Mouse (Mus musculus): Measurements from ENCODE around the gene Hnrnpl.

The Hnrnpl gene

GRCm38 (mm10) chr7:28808221-28808941, at the start of gene Hnrnpl:
Gene Hnrnpl, plus strand, starts transcription at chr7:28808541.
- DNase-seq (ENCODE audit: low spot score), result no peak

GRCm38 (mm10) chr7:28758623-28759022, 49.7 kb upstream of the Hnrnpl start:
- DNase-seq (ENCODE audit: low spot score), result no peak

GRCm38 (mm10) chr7:28761907-28762306, 46.4 kb upstream of the Hnrnpl start:
- no peak for DNase-seq (ENCODE audit: low spot score)

GRCm38 (mm10) chr7:28765211-28765610, 43.1 kb upstream of the Hnrnpl start:
- no peak for DNase-seq (ENCODE audit: low spot score)

- DNase-seq (ENCODE audit: low spot score), result peak; percentile 99
Measured at GRCm38 (mm10) chr7:28766173-28766879, 42.0 kb upstream of the Hnrnpl start, which contains the start of gene Sirt2. Gene Sirt2, plus strand, starts transcription at chr7:28766735.

GRCm38 (mm10) chr7:28766910-28767309, 41.4 kb upstream of the Hnrnpl start:
- no peak for DNase-seq (ENCODE audit: low spot score)

- no peak for DNase-seq (ENCODE audit: low spot score)
Measured at GRCm38 (mm10) chr7:28767462-28767965, 40.8 kb upstream of the Hnrnpl start, which contains the start of gene Nfkbib. Gene Nfkbib, minus strand, starts transcription at chr7:28767512.

GRCm38 (mm10) chr7:28769414-28769958, 38.9 kb upstream of the Hnrnpl start:
- no peak for DNase-seq (ENCODE audit: low spot score)

GRCm38 (mm10) chr7:28770309-28770708, 38.0 kb upstream of the Hnrnpl start:
- no peak for DNase-seq (ENCODE audit: low spot score)

- no peak for DNase-seq (ENCODE audit: low spot score)
Measured at GRCm38 (mm10) chr7:28771867-28772266, 36.5 kb upstream of the Hnrnpl start.

- DNase-seq (ENCODE audit: low spot score), result no peak
Measured at GRCm38 (mm10) chr7:28773163-28773562, 35.2 kb upstream of the Hnrnpl start.

GRCm38 (mm10) chr7:28774164-28774563, 34.2 kb upstream of the Hnrnpl start:
- no peak for DNase-seq (ENCODE audit: low spot score)

- DNase-seq (ENCODE audit: low spot score), result no peak
Measured at GRCm38 (mm10) chr7:28775129-28775528, 33.2 kb upstream of the Hnrnpl start.

GRCm38 (mm10) chr7:28778825-28779224, 29.5 kb upstream of the Hnrnpl start:
- DNase-seq (ENCODE audit: low spot score), result no peak

- peak; percentile 76 for DNase-seq (ENCODE audit: low spot score)
Measured at GRCm38 (mm10) chr7:28780067-28780658, 28.2 kb upstream of the Hnrnpl start.

- DNase-seq (ENCODE audit: low spot score), result no peak
Measured at GRCm38 (mm10) chr7:28780857-28781256, 27.5 kb upstream of the Hnrnpl start.

GRCm38 (mm10) chr7:28781261-28781663, 27.1 kb upstream of the Hnrnpl start:
- no peak for DNase-seq (ENCODE audit: low spot score)

GRCm38 (mm10) chr7:28785161-28785560, 23.2 kb upstream of the Hnrnpl start:
- no peak for DNase-seq (ENCODE audit: low spot score)

GRCm38 (mm10) chr7:28787884-28788283, 20.5 kb upstream of the Hnrnpl start:
- no peak for DNase-seq (ENCODE audit: low spot score)

- no peak for DNase-seq (ENCODE audit: low spot score)
Measured at GRCm38 (mm10) chr7:28788307-28789195, 19.8 kb upstream of the Hnrnpl start, which contains the start of gene Rinl. Gene Rinl, plus strand, starts transcription at chr7:28788969.

GRCm38 (mm10) chr7:28789235-28789634, 19.1 kb upstream of the Hnrnpl start:
- DNase-seq (ENCODE audit: low spot score), result no peak

Measured in left cerebral cortex, adult 11 months (tissue).